Mouse (Mus musculus): ENCODE data around the gene Gpr39. TPM values are rescaled to one million over a fixed set of nuclear protein-coding genes. Genes with fewer than 3 reads are reported as not detected.

Gene Gpr39
- polyA plus RNA-seq, 1 experiment: 7.6 TPM

DNA sequence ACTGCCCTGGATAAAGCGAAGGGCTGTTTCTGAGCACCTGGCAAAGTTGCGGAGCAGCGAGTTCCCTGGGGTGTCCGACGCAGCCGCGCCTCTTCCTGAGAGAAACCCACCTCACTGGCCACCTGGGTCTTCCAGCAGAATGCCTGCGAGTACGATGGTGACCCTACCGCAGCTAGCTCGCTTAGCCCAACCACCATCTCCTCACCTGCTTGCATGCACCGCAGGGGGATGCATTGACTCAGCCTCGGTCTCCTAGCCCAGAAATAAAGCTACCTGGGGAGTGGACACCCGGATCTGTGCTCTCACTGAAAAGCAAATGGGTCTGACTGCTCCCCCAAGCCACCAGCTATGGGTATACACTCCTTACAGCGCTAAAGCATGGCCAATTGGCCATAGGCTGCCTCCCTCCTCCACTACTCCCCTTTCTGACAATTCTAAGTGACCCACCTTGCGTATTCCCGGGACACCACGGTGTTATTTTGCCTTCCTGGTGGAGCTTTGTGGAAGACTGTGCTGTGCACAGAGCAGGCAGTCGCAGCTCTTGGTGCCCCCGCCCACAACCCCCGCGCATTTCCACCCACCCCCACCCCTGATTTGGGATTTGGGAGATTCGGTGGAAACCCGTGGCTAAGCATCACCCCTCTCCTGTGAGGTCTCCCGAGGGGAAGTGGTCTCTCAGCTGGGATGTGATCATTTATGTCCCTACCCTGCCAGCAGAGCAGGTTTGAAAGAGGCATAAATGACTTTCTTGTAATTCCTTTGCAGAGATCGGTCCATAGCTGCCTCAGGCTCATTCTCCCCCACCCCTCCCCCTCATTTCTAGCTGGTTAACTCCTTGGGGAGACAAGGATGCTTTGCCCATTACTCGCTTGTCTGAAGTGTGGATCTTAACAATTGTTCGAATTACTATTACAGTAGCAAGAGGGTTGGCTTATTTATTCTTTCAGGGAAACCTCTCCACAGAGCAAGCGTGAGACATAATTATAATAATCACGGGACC, 236.1 kb downstream of the Gpr39 start, which contains the start of gene Lypd1:
Lypd1 (minus strand) TSS at position 501 of the 1,000 bp plus-strand sequence.
- Histone ChIP-seq H3K36me3 (ENCODE audit: control insufficient read depth, insufficient read depth) (no peaks in the 10 kb centered on the region), H3K4me3 (ENCODE audit: insufficient read depth, poor library complexity, severe bottlenecking) (no peak within 1 kb of the TSS), H3K79me3 (ENCODE audit: low read depth) (no peaks in the 10 kb centered on the region), H3K27me3 (ENCODE audit: control insufficient read depth, insufficient read depth, insufficient read length) (peaks cover 31% of the 10 kb centered on the region), H3K79me2 (ENCODE audit: control insufficient read depth, insufficient read depth) (no peaks in the 10 kb centered on the region), H3ac (ENCODE audit: control insufficient read depth, insufficient read length, low read depth) (no peak within 1 kb of the TSS)
- no peak for TF ChIP-seq CEBPB (IDR thresholded peaks at IDR 0.05; ENCODE audit: low read depth)
- no peak for TF ChIP-seq USF1 (IDR thresholded peaks at IDR 0.05; ENCODE audit: low read depth)
- no peak for TF ChIP-seq MYOD1 (IDR thresholded peaks at IDR 0.05; ENCODE audit: control insufficient read depth, insufficient read length, low read depth)
- no peak for TF ChIP-seq FOSL1 (IDR thresholded peaks at IDR 0.05; ENCODE audit: insufficient read depth, low read length, poor library complexity, severe bottlenecking)
- no peak for TF ChIP-seq CTCF (IDR thresholded peaks at IDR 0.05; ENCODE audit: control insufficient read depth, insufficient read depth, insufficient read length)
- no peak for TF ChIP-seq MYOG (IDR thresholded peaks at IDR 0.05; ENCODE audit: control insufficient read depth, extremely low read depth, insufficient read length)
- TF ChIP-seq MAX (IDR thresholded peaks at IDR 0.05): no peak

DNA sequence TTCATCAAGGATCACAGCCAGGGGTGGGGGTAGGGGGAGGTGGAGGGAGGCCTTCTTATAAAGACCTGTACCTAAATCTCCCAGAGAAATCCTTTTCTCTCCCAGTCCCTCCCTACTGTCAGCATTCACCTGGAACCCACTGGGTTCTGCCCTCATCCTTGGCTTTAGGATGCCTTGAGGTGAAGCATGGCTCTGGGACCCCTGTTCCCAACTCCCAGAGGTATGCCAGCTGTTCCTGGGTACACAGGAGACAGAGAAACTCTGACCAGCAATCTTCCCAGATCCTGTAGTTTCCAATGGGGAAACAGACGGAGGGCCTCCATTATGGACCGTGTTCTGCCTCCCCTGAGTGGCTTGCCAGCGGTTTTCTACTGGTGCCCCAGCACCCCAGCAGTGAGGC, 243.9 kb downstream of the Gpr39 start:
- H3K27me3 ChIP-seq (ENCODE audit: control insufficient read depth, insufficient read depth, insufficient read length): no peaks in the 10 kb centered on the region
- H3K79me2 ChIP-seq (ENCODE audit: control insufficient read depth, insufficient read depth): no peaks in the 10 kb centered on the region
- H3K4me3 ChIP-seq (ENCODE audit: insufficient read depth, poor library complexity, severe bottlenecking): no peak overlapping the region
- no peaks in the 10 kb centered on the region for H3K36me3 ChIP-seq (ENCODE audit: control insufficient read depth, insufficient read depth)
- H3K79me3 ChIP-seq (ENCODE audit: low read depth): no peaks in the 10 kb centered on the region
- no peak overlapping the region for H3ac ChIP-seq (ENCODE audit: control insufficient read depth, insufficient read length, low read depth)
- no peak for TF ChIP-seq MAX (IDR thresholded peaks at IDR 0.05)
- TF ChIP-seq CEBPB (IDR thresholded peaks at IDR 0.05; ENCODE audit: low read depth): no peak
- no peak for TF ChIP-seq FOSL1 (IDR thresholded peaks at IDR 0.05; ENCODE audit: insufficient read depth, low read length, poor library complexity, severe bottlenecking)
- TF ChIP-seq MYOD1 (IDR thresholded peaks at IDR 0.05; ENCODE audit: control insufficient read depth, insufficient read length, low read depth): no peak
- no peak for TF ChIP-seq CTCF (IDR thresholded peaks at IDR 0.05; ENCODE audit: control insufficient read depth, insufficient read depth, insufficient read length)
- no peak for TF ChIP-seq USF1 (IDR thresholded peaks at IDR 0.05; ENCODE audit: low read depth)
- TF ChIP-seq MYOG (IDR thresholded peaks at IDR 0.05; ENCODE audit: control insufficient read depth, extremely low read depth, insufficient read length): no peak

DNA sequence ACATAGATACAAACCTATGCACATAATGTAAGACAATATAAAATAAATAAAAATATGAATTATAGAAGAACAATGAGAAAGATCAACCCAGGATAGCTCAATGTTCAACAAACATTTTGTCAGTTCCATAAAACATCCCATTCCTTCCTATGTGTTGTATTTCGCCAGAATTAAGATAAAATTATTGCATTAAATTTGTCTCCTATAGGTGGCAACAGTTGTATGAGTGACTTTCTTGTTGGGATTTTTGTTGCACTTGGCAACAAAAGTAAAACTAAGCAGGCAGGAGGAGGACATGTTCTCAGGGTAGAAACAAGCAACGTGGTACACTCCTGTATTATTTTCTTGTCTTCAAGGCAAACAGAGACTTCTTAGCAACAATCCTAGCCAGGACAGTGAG, 246.3 kb downstream of the Gpr39 start:
- no peaks in the 10 kb centered on the region for H3K79me3 ChIP-seq (ENCODE audit: low read depth)
- no peaks in the 10 kb centered on the region for H3K27me3 ChIP-seq (ENCODE audit: control insufficient read depth, insufficient read depth, insufficient read length)
- H3K79me2 ChIP-seq (ENCODE audit: control insufficient read depth, insufficient read depth): no peaks in the 10 kb centered on the region
- H3K36me3 ChIP-seq (ENCODE audit: control insufficient read depth, insufficient read depth): no peaks in the 10 kb centered on the region
- H3ac ChIP-seq (ENCODE audit: control insufficient read depth, insufficient read length, low read depth): no peak overlapping the region
- H3K4me3 ChIP-seq (ENCODE audit: insufficient read depth, poor library complexity, severe bottlenecking): no peak overlapping the region
- TF ChIP-seq CTCF (IDR thresholded peaks at IDR 0.05; ENCODE audit: control insufficient read depth, insufficient read depth, insufficient read length) (no peak), USF1 (IDR thresholded peaks at IDR 0.05; ENCODE audit: low read depth) (no peak)

Other genes starting within 250 kb of the Gpr39 start
- 169 TPM for gene Actr3, start 241.3 kb upstream of the Gpr39 start, polyA plus RNA-seq (2012; fragmentation: generic; extraction: Trizol)
- gene Slc35f5, start 116.4 kb upstream of the Gpr39 start, polyA plus RNA-seq (2012; fragmentation: generic; extraction: Trizol): 7.8 TPM
- gene Lypd1, start 236.1 kb downstream of the Gpr39 start, polyA plus RNA-seq (2012; fragmentation: generic; extraction: Trizol): not detected